Mouse (Mus musculus) spleen, adult 2 months (tissue): ENCODE measurements at regions not wholly inside any gene's neighbourhood (a gene's known extent, or its start where the extent isn't known, plus 50 kb on each side); places are given as distances from the start of the nearest gene placed in this dataset.

ENCODE experiments used
- CTCF ChIP-seq: fragments of 200-500 bp; IDR thresholded peaks from 2 replicates; pipeline ENCODE4 v1.5.1; 2011; ENCODE audit warnings: mild to moderate bottlenecking, inconsistent platforms; ENCODE audit not compliant: insufficient read depth, insufficient read length, insufficient replicate concordance; ENCODE audit errors: extremely low read depth
- POLR2A ChIP-seq: fragments of 200-500 bp; IDR thresholded peaks from 2 replicates; pipeline ENCODE4 v1.6.1; 2011; ENCODE audit warnings: low read depth, low read length, inconsistent platforms

DNA sequence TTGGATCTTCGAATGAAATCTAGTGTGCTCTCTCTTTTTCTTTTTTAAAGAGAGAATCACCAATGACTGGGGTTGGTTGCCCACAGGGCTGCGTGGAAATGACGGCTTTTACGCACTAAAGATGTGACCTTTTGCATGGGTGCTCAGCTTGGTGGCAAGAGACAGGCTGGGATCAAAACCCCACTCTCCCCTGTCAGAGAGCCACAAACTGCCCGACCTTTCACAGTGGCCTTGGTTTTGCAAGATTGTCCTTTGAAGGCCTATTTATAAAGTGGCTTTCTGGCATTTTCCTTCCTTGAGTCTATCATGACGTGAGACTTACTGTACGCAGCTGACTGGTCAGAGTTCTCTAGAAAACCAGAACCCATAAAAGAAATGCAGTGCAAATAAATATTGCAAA, 104.4 kb upstream of the Ubr2 start:
- no peak for TF ChIP-seq CTCF
- TF ChIP-seq POLR2A, result no peak
